Mouse (Mus musculus) neural tube, embryonic 14.5 days (tissue): ENCODE results near the gene Sf3a1. TPM values are rescaled to one million over a fixed set of nuclear protein-coding genes. Genes with fewer than 3 reads are reported as not detected.

Experiments
- ATAC-seq: fragments of 200-750 bp; cut with Nextera tagmentation; 2 replicates; pipeline ENCODE4 v1.8.0; 2017; ENCODE audit warnings: low read depth, mild to moderate bottlenecking, moderate TSS enrichment, moderate library complexity
- H3K27ac ChIP-seq: fragments of 300-500 bp; sonication (generic); 2 replicates; pipeline ENCODE4 v1.5.1; 2014; ENCODE audit warnings: low read depth, mild to moderate bottlenecking, control low read depth, low read length, moderate library complexity, mixed read lengths
- H3K27me3 ChIP-seq: fragments of 300-500 bp; sonication (generic); 2 replicates; pipeline ENCODE4 v1.6.1; 2014; ENCODE audit warnings: low read length; ENCODE audit not compliant: control insufficient read depth, insufficient read depth
- H3K36me3 ChIP-seq: fragments of 300-500 bp; sonication (generic); 2 replicates; pipeline ENCODE4 v1.6.1; 2014; ENCODE audit warnings: low read length, mixed read lengths; ENCODE audit not compliant: control insufficient read depth, insufficient read depth
- H3K4me1 ChIP-seq: fragments of 300-500 bp; sonication (generic); 2 replicates; pipeline ENCODE4 v1.6.1; 2014; ENCODE audit warnings: low read length; ENCODE audit not compliant: control insufficient read depth, insufficient read depth
- H3K4me2 ChIP-seq: fragments of 300-500 bp; sonication (generic); 2 replicates; pipeline ENCODE4 v1.6.1; 2014; ENCODE audit warnings: mild to moderate bottlenecking, low read depth, low read length, control low read depth
- H3K4me3 ChIP-seq: fragments of 300-500 bp; sonication (generic); 2 replicates; pipeline ENCODE4 v1.5.1; 2014; ENCODE audit warnings: low read depth, low read length, control low read depth, mixed read lengths
- H3K9ac ChIP-seq: fragments of 300-500 bp; sonication (generic); replicated peaks from 2 replicates; pipeline ENCODE4 v1.6.1; 2014; ENCODE audit warnings: low read depth, mild to moderate bottlenecking, control low read depth, low read length, mixed read lengths
- H3K9me3 ChIP-seq: fragments of 300-500 bp; sonication (generic); 2 replicates; pipeline ENCODE4 v1.6.1; 2016; ENCODE audit warnings: low read length; ENCODE audit not compliant: control insufficient read depth
- WGBS: fragments of 180-500 bp; shearing (Covaris S2); extraction: QIAGEN DNeasy Blood & Tissue Kit; methylation state at CpG from one replicate; pipeline ENCODE4 v1.1.7; 2014; 5-methylcytosine and 5-hydroxymethylcytosine counted together
- polyA plus RNA-seq: library from polyadenylated mRNA; unstranded; fragments of >200 nt; fragmentation: Nextera tagmentation; extraction: Ambion mirVana; gene quantifications from 2 replicates; pipeline ENCODE4 v1.2.1, GENCODE M21; 2014

Gene Sf3a1
- polyA plus RNA-seq, 1 experiment from 2014 or later: 53.0 TPM

DNA sequence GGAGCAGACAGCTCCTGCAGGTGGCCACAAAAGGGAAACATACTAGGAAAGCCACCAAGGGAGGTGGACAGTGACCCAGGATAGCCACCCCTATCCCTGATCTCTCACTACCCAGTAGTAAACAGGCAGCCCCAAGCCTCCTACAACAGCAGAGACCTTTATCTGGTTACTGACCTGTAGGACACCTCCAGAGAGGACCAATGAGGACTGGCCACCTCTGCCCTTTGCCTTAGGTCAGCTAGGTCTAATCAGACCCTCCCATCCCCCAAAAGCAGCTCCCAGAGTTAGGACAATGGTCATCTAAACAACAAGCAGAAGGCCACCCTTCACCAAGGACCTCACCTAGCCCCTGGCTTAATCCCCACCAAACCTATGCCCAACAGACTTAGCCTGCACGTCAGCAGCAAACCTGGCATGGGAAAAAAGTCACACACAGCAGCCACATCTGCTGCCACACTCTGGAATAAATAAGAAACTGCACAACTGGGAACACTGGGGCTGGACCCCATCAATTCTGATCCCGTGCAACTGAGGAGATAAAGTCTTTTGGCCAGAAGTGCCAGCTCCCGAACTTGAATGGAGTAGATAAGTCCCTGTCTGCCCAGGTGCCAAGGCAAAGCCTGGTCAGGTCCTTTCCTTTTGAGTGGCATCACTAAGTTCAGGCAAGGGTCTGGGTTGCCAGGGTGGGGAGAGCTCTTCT, 42.6 kb upstream of the Sf3a1 start:
- H3K27me3 ChIP-seq: no peaks in the 10 kb centered on the region
- no peaks in the 10 kb centered on the region for H3K9me3 ChIP-seq
- peaks cover 6% of the 10 kb centered on the region; the same call in 1 of the 2 replicates for H3K4me1 ChIP-seq
- H3K4me2 ChIP-seq: peak overlapping the region; percentile 88
- ATAC-seq: peak; percentile 29
- no peak overlapping the region for H3K27ac ChIP-seq
- WGBS: 26% methylated on average over 3 of the region's 3 CpGs
- H3K4me3 ChIP-seq: peak overlapping the region; percentile 60
- H3K36me3 ChIP-seq: no peaks in the 10 kb centered on the region
- no peak overlapping the region for H3K9ac ChIP-seq

DNA sequence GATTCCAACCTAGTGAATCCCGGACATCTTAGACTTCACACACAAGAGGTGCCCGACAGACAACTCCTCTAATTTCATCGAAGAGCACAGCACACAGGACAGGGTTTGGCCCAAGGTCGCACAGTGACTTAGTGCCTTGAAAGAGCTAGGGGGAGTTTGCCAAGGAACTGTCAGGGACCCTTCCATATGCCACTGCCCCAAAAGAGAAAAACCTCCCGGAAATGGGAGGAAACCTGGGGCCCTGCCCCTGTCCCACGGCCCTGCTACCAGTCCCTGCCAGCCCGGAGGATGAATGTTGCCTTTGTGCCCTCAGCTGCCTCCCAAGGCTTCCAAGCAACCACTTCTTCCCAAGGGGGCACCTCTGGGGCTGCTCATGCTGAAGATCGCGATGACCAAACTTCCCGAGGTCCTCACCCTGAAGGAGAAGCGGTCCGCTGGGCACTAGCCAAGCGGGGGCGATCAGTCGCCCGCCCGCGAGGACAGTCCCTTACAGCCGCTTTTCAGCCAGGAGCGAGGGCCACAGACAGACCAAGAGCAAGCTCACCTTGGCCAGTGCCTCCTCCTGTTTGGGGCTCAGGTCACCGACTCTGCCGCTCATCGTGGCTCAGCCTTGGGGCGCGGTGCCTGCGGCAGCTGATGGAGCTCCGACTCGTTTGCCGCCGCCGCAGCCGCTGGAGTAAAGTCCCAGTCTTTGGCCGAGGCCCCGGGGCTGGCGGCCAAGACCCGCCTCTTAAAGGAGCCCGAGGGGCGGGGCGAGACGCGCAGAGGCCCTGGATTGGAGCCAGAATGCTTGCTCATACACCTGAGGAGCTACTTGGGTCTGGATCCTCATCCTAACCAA, 41.8 kb upstream of the Sf3a1 start:
- ATAC-seq: peak; percentile 62
- WGBS: 3% methylated on average over 41 of the region's 41 CpGs

DNA sequence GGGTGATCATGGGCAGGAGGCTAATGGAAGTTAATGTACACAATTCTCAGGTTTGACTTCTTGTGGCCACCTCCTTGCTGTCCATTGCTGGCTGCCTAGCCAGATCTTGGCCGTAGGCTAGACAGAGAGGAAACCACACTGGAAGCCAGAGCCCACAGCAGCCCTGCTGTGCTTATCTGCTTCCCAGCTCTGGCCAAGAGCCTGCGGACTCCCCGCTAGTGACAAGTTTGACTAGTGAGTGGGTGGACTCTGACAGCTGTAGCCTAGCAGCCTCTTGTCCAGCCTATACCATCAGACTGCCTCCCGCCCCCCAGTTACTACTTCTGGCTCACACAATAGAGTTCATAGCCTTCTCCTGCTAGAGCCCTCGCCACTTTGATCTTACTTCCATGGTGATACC, 40.5 kb upstream of the Sf3a1 start:
- WGBS: 77% methylated on average over 5 of the region's 5 CpGs
- H3K4me3 ChIP-seq: no peak overlapping the region
- no peaks in the 10 kb centered on the region for H3K36me3 ChIP-seq
- H3K4me1 ChIP-seq: peaks cover 6% of the 10 kb centered on the region; the same call in 1 of the 2 replicates
- H3K4me2 ChIP-seq: no peak overlapping the region
- H3K27me3 ChIP-seq: no peaks in the 10 kb centered on the region
- H3K27ac ChIP-seq: no peak overlapping the region
- ATAC-seq: no peak
- no peaks in the 10 kb centered on the region for H3K9me3 ChIP-seq
- no peak overlapping the region for H3K9ac ChIP-seq

More for the DNA sequence above, 41.8 kb upstream of the Sf3a1 start:
- Histone ChIP-seq H3K36me3 (no peaks in the 10 kb centered on the region), H3K9ac (peak overlapping the region; percentile 68), H3K4me1 (peaks cover 6% of the 10 kb centered on the region; the same call in 1 of the 2 replicates), H3K27me3 (no peaks in the 10 kb centered on the region), H3K9me3 (no peaks in the 10 kb centered on the region), H3K27ac (peak overlapping the region; percentile 30; the same call in 1 of the 2 replicates), H3K4me2 (peak overlapping the region; percentile 88), H3K4me3 (peak overlapping the region; percentile 60)

DNA sequence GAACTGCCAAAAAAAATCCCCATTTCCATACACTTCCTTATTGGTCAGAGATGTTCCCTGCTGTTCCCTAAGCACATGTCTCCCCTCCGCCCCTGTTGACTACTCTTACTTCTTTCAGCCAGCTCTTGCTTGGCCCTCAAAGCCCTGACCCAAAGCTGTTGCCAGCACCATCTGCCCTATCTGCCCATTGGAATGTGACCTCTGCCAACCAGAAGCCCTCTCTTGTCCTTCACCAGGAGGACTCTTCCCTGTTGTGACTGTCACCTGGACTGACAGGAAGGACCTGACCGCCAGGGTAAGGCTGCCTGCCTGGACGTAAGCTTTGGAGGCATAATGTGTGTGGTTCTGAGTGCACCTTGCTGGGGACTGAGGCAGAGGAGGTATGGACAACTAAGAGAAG, 38.5 kb upstream of the Sf3a1 start:
- Histone ChIP-seq H3K9me3 (no peaks in the 10 kb centered on the region), H3K9ac (no peak overlapping the region), H3K4me3 (no peak overlapping the region), H3K36me3 (no peaks in the 10 kb centered on the region), H3K27me3 (no peaks in the 10 kb centered on the region), H3K4me1 (peaks cover 5% of the 10 kb centered on the region; the same call in 1 of the 2 replicates), H3K4me2 (no peak overlapping the region), H3K27ac (no peak overlapping the region)
- ATAC-seq: no peak
- 75% methylated on average over 3 of the region's 3 CpGs for WGBS

DNA sequence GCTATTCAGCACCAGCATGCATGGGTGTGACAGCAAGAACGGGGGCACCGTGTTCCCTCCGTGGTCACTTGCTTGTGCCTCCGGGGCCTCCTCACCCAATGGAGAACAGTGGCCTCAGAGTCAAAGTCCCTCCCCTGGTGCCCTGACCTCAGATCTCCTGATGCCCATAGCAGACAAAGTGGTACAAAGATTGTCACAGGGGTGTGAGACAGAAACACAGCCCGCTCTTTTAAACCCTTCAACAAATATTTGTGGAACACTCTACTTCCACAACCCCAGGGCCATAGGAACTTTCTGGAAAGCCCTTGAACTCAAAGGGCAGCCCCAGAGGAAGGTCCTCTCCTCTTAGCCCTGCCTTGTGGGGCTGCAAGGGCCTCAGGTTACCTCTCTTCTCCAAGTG, 37.9 kb upstream of the Sf3a1 start:
- H3K4me2 ChIP-seq: no peak overlapping the region
- no peak overlapping the region for H3K4me3 ChIP-seq
- no peaks in the 10 kb centered on the region for H3K27me3 ChIP-seq
- no peak for ATAC-seq
- 80% methylated on average over 5 of the region's 5 CpGs for WGBS
- H3K4me1 ChIP-seq: peaks cover 2% of the 10 kb centered on the region; the same call in 1 of the 2 replicates
- H3K9ac ChIP-seq: no peak overlapping the region
- H3K27ac ChIP-seq: no peak overlapping the region
- no peaks in the 10 kb centered on the region for H3K36me3 ChIP-seq
- H3K9me3 ChIP-seq: no peaks in the 10 kb centered on the region

DNA sequence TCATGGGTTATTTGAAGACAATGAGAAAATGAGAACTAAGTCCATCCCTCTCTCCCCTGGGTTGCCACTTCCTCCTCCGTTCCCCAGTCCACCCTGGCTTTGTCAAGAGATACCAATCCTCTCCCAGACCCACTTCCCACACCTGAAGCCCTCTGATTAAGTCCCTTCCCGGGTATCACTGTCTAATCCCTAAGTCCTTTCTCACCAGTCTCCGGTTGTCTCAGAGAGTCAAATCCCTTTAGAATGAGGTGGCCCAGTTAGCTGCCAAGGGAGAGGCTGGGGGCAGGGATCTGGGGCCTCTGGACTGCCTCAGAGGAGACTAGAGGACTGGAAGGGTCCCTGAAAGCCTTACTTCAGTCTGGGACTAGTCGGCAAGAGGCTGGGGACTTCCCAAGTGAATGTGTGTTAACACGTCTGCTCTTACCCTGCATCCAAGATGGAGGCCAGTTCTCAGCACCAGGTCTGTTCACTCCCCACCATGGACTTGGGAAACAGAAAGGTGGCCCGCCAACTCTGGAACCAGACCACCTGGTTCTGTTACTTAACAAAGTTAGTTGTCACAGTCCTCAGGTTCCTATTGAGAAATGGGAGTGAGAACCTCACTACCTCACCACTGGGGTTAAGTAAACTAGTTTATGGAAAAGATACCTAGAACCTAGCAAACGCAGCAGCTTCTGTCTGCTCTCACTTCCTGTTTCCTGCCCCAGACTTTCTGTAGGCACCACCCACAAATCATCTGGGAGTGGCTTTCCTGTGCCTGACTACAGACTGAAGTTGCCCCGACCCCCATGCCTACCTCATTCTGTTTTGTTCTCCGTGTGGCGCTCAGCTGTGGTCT, 37.2 kb upstream of the Sf3a1 start, which contains the start of gene Sec14l2:
Gene Sec14l2 (minus strand): TSS at position 674 of the 838 bp plus-strand sequence.
- WGBS: 86% methylated on average over 10 of the region's 10 CpGs
- Histone ChIP-seq H3K9me3 (no peaks in the 10 kb centered on the region), H3K4me1 (no peaks in the 10 kb centered on the region), H3K27me3 (no peaks in the 10 kb centered on the region), H3K4me3 (no peak within 1 kb of the TSS), H3K27ac (no peak within 1 kb of the TSS), H3K4me2 (no peak within 1 kb of the TSS), H3K9ac (no peak within 1 kb of the TSS), H3K36me3 (no peaks in the 10 kb centered on the region)
- ATAC-seq: no peak

DNA sequence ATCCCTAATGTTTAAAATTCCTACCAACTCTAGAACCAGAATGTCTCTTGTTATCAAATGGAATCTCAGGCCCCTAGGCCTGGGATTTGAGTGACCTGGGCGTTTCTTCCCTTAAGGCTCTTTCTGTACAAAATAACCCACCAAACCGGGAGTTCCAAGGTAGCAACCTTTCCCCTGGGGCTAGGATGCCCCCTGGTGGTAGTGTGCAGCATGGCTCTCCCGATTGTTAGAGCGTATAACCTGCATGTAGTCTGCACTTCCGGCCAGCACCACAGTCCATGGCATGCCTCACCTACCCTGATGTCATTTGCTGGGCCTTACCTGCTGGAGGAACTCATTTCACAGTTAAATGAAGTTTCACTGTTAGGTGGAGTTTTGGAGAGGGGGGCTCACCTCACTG, 36.2 kb upstream of the Sf3a1 start:
- no peaks in the 10 kb centered on the region for H3K27me3 ChIP-seq
- H3K4me2 ChIP-seq: no peak overlapping the region
- H3K36me3 ChIP-seq: no peaks in the 10 kb centered on the region
- H3K9ac ChIP-seq: no peak overlapping the region
- WGBS: 62% methylated on average over 5 of the region's 5 CpGs
- no peaks in the 10 kb centered on the region for H3K4me1 ChIP-seq
- no peaks in the 10 kb centered on the region for H3K9me3 ChIP-seq
- H3K27ac ChIP-seq: no peak overlapping the region
- no peak for ATAC-seq
- no peak overlapping the region for H3K4me3 ChIP-seq

DNA sequence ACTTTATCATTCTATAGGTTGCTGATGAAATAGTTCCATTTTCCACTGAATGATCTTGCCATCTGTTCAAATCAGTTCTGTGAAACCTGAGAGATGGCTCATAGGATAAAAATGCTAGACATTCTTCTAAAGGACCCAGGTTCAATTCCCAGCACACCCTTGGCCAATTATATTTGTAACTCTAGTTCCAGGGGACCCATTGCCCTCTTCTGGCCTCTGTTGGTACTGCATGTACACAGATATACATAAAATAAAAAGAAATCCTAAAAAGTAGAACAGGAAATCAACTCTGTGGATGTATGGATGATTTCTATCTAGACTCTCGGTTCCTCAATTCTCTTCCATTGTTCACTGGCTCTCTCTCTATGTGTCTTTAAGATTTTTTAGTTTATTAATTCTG, 33.1 kb upstream of the Sf3a1 start:
- Histone ChIP-seq H3K27me3 (no peaks in the 10 kb centered on the region), H3K9ac (no peak overlapping the region), H3K9me3 (no peaks in the 10 kb centered on the region), H3K27ac (no peak overlapping the region), H3K4me2 (no peak overlapping the region), H3K36me3 (no peaks in the 10 kb centered on the region), H3K4me1 (no peaks in the 10 kb centered on the region), H3K4me3 (no peak overlapping the region)
- 86% methylated on average over 1 of the region's 1 CpGs for WGBS
- ATAC-seq: no peak
